Mouse (Mus musculus) heart, postnatal 4 days (tissue): Measurements from ENCODE around the gene Lemd1. TPM values are rescaled to one million over a fixed set of nuclear protein-coding genes. Genes with fewer than 3 reads are reported as not detected.
A peak's percentile ranks its signal among the peaks of the same experiment; 100 is the strongest.

ENCODE experiments used
- DNase-seq: peaks from one replicate; pipeline ENCODE4 v3.0.0; 2021
- total RNA-seq, 2 experiments: library from RNA; stranded (reverse); gene quantifications; 2 replicates each; pipeline ENCODE4 v1.2.3; 2021

Gene Lemd1
- total RNA-seq, 2 experiments from 2014 or later: not detected

GRCm38 (mm10) chr1:132200562-132201510 is 9.6 kb downstream of the Lemd1 start:
- DNase-seq: no peak

- peak; percentile 3 for DNase-seq
Observed at GRCm38 (mm10) chr1:132201511-132201860, 10.3 kb downstream of the Lemd1 start.

- DNase-seq: no peak
Observed at GRCm38 (mm10) chr1:132201936-132202335, 10.7 kb downstream of the Lemd1 start.

GRCm38 (mm10) chr1:132202771-132203170 is 11.5 kb downstream of the Lemd1 start:
- DNase-seq: no peak

- DNase-seq: no peak
Observed at GRCm38 (mm10) chr1:132205958-132206357, 14.7 kb downstream of the Lemd1 start.

GRCm38 (mm10) chr1:132206828-132207227 is 15.6 kb downstream of the Lemd1 start:
- no peak for DNase-seq

- no peak for DNase-seq
Observed at GRCm38 (mm10) chr1:132208154-132208553, 16.9 kb downstream of the Lemd1 start.

GRCm38 (mm10) chr1:132209400-132209799 is 18.2 kb downstream of the Lemd1 start:
- no peak for DNase-seq

GRCm38 (mm10) chr1:132210922-132211321 is 19.7 kb downstream of the Lemd1 start:
- peak; percentile 43 for DNase-seq

GRCm38 (mm10) chr1:132211672-132212071 is 20.4 kb downstream of the Lemd1 start:
- DNase-seq: no peak

GRCm38 (mm10) chr1:132212218-132212617 is 21.0 kb downstream of the Lemd1 start:
- peak; percentile 60 for DNase-seq

- DNase-seq: no peak
Observed at GRCm38 (mm10) chr1:132213076-132213475, 21.8 kb downstream of the Lemd1 start.

- no peak for DNase-seq
Observed at GRCm38 (mm10) chr1:132216276-132216675, 25.0 kb downstream of the Lemd1 start.

GRCm38 (mm10) chr1:132221627-132222026 is 30.4 kb downstream of the Lemd1 start:
- DNase-seq: no peak

- no peak for DNase-seq
Observed at GRCm38 (mm10) chr1:132222166-132222565, 30.9 kb downstream of the Lemd1 start.

- no peak for DNase-seq
Observed at GRCm38 (mm10) chr1:132226297-132227080, 35.3 kb downstream of the Lemd1 start.

- no peak for DNase-seq
Observed at GRCm38 (mm10) chr1:132229667-132230066, 38.4 kb downstream of the Lemd1 start, which contains the start of gene Gm10188. Gm10188 (minus strand) TSS chr1:132229767.

- DNase-seq: no peak
Observed at GRCm38 (mm10) chr1:132231470-132232274, 40.4 kb downstream of the Lemd1 start.

GRCm38 (mm10) chr1:132233566-132233965 is 42.3 kb downstream of the Lemd1 start:
- DNase-seq: peak; percentile 56

- DNase-seq: no peak
Observed at GRCm38 (mm10) chr1:132234757-132235273, 43.6 kb downstream of the Lemd1 start.

GRCm38 (mm10) chr1:132237585-132238159 is 46.4 kb downstream of the Lemd1 start:
- DNase-seq: peak; percentile 80

- no peak for DNase-seq
Observed at GRCm38 (mm10) chr1:132245010-132245409, 53.8 kb downstream of the Lemd1 start.
